In the genomic region with DNA sequence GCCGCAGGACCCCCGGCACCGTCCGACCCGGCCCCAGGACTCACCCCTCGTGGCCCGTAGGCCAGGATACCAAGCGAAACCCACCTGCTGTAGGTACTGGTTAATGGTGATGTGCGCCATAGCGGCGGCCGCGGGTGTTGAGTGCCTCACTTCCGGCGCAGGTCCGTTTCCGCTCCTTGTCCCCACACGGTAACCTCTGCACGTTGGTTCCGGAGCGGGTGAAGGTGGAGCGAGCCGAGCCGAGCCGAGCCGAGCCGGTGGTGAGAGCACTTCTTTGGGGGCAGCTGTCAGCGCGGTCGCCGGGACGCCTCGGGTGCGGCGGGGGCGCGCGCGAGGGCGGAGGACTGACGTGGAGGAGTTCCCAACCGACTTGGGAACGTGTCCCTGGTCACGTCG, we compare ENCODE assay signal across 8 mouse cellular contexts. TPM values are rescaled to one million over a fixed set of nuclear protein-coding genes. Genes with fewer than 3 reads are reported as not detected.
A peak's percentile ranks its signal among the peaks of the same experiment; 100 is the strongest.
DNase-seq lines count a peak whose midpoint lies in the region; ATAC-seq lines count a peak whose summit lies in the region.

No protein-coding gene starts in this region.

- under 1% methylated on average over 45 of the region's 45 CpGs for WGBS in hindbrain, embryonic 13.5 days

- H3K9ac ChIP-seq in hindbrain, embryonic 13.5 days, result peak overlapping the region; percentile 88

- no peaks in the 10 kb centered on the region for H3K27me3 ChIP-seq in hindbrain, embryonic 13.5 days

- ATAC-seq in hindbrain, embryonic 13.5 days (ENCODE audit: low FRiP score), result peak; percentile 83

- DNase-seq in Muller cell, postnatal 12 days (ENCODE audit: inconsistent ontology term), result peak; percentile 95
- peak; percentile 89 for DNase-seq in cerebellum, adult 9-11 months
- peak; percentile 84 to 91 for DNase-seq in frontal cortex, postnatal 10 days (ENCODE audit: low spot score in 2 of 2)
- DNase-seq in layer of hippocampus, postnatal 25 days (ENCODE audit: extremely low spot score in 1 of 2, low spot score in 1 of 2), result peak; percentile 90 to 96
- peak; percentile 90 for DNase-seq in lung, postnatal 25 days (ENCODE audit: low spot score)
- DNase-seq in retina, embryonic 14.5 days (ENCODE audit: low spot score), result peak; percentile 86
- peak; percentile 94 for DNase-seq in thymus, postnatal 4 days

- peaks cover 52% of the 10 kb centered on the region for H3K4me1 ChIP-seq in hindbrain, embryonic 13.5 days (replicated peaks)

- peak overlapping the region; percentile 98 for H3K4me2 ChIP-seq in hindbrain, embryonic 13.5 days

- H3K4me3 ChIP-seq in hindbrain, embryonic 13.5 days, result peak overlapping the region; percentile 82

- H3K36me3 ChIP-seq in hindbrain, embryonic 13.5 days, result peaks cover 19% of the 10 kb centered on the region

- H3K9me3 ChIP-seq in hindbrain, embryonic 13.5 days, result no peaks in the 10 kb centered on the region

- peak overlapping the region; percentile 96 for H3K27ac ChIP-seq in hindbrain, embryonic 13.5 days

RNA-seq across cellular contexts. Expression of a gene that starts 0.6 kb away (rescaled TPM):
- polyA plus RNA-seq in hindbrain, embryonic 13.5 days (2015; fragmentation: Nextera tagmentation; extraction: Ambion mirVana), result 41.7 and 44.3 TPM in 2 replicates
- 10 to 100 TPM; 28.8 to 32.0 TPM for total RNA-seq in layer of hippocampus, postnatal 25 days (2021)

RNA-seq across cellular contexts. Expression of a gene that starts 0.7 kb away (rescaled TPM):
- polyA plus RNA-seq in hindbrain, embryonic 13.5 days (2015; fragmentation: Nextera tagmentation; extraction: Ambion mirVana), result 71.7 and 73.0 TPM in 2 replicates
- 10 to 100 TPM; 55.8 to 64.4 TPM for total RNA-seq in layer of hippocampus, postnatal 25 days (2021)

RNA-seq across cellular contexts. Expression of a gene that starts 44.0 kb away (rescaled TPM):
- polyA plus RNA-seq in hindbrain, embryonic 13.5 days (2015; fragmentation: Nextera tagmentation; extraction: Ambion mirVana), result 0.73 and 1.1 TPM in 2 replicates
- total RNA-seq in layer of hippocampus, postnatal 25 days (2021), result not detected

RNA-seq across cellular contexts. Expression of a gene that starts 54.3 kb away (rescaled TPM):
- polyA plus RNA-seq in hindbrain, embryonic 13.5 days (2015; fragmentation: Nextera tagmentation; extraction: Ambion mirVana), result 272 and 273 TPM in 2 replicates
- total RNA-seq in layer of hippocampus, postnatal 25 days (2021), result 100 to 1,000 TPM; 283 to 311 TPM

Comparison
In these comparisons a context has a peak if more than half of its experiments do, and no peak if none do; other contexts are left out.
1. Peak in every context shown above with its lines: DNase-seq, ATAC-seq, H3K4me3 ChIP-seq and H3K27ac ChIP-seq.